24 mouse cellular contexts compared by ENCODE assay signal in the genomic region with DNA sequence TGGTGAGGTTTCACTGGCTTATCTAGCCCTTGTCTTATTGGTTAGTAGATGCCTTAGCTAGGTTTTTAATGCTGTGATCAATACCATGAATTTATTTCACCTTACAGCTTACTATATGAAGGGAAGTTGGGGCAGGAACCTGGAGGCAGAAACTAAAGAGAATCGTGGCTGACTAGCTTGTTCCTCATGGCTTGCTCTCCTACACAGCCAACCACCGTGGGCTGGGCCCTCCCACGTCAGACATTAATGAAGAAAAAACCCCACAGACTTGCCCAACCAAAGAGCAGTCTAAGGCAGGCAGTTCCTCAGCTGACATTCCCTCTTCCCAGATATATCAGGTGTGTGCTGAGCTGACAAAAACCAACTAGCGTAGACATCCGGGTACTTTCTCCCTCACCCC. TPM values are rescaled to one million over a fixed set of nuclear protein-coding genes. Genes with fewer than 3 reads are reported as not detected.
DNase-seq lines count a peak whose midpoint lies in the region; ATAC-seq lines count a peak whose summit lies in the region.
"Had no signal": no experiment of that assay in that cellular context is flagged by ENCODE, and none has a peak within 500 bp of the region (broad histone marks: within the 10 kb centered on the region; RNA-seq: fewer than 3 reads in every experiment).

No protein-coding gene starts in this region.

- DNase-seq in liver, embryonic 11.5 days (ENCODE audit: low spot score): no peak
- DNase-seq in A20 (ENCODE audit: low read depth, low spot score): peak; percentile 53
- DNase-seq in B cell, adult 2 months: peak; percentile 29 to 43
- no peak for DNase-seq in adrenal gland, postnatal 10 days
- no peak for DNase-seq in forebrain, embryonic 10.5 days (ENCODE audit: extremely low spot score, low spot score)
- DNase-seq in left cerebral cortex, postnatal 36 days (ENCODE audit: low spot score in 2 of 2): no peak
- DNase-seq: adrenal gland, postnatal 36 days; cerebellum, adult 18-20 months; cerebellum, postnatal 36 days; heart, adult 2 months; heart, postnatal 36 days; kidney, adult 8-10 months; kidney, postnatal 25 days; layer of hippocampus, adult 9-11 months; lung, adult 2 months; lung, postnatal 4 days; thymus, adult 18-20 months had no signal

- H3K36me3 ChIP-seq in liver, embryonic 15.5 days (replicated peaks): peaks cover 77% of the 10 kb centered on the region
- H3K36me3 ChIP-seq in liver, embryonic 11.5 days (ENCODE audit: control insufficient read depth, insufficient read depth, low read length): no peaks in the 10 kb centered on the region
- peaks cover 46% of the 10 kb centered on the region for H3K36me3 ChIP-seq in forebrain, embryonic 10.5 days (replicated peaks)

- no peaks in the 10 kb centered on the region for H3K9me3 ChIP-seq in liver, embryonic 15.5 days (replicated peaks)
- H3K9me3 ChIP-seq in liver, embryonic 11.5 days (ENCODE audit: control insufficient read depth, low read length): no peaks in the 10 kb centered on the region
- H3K9me3 ChIP-seq in forebrain, embryonic 10.5 days: no peaks in the 10 kb centered on the region
- H3K9me3 ChIP-seq: forebrain, embryonic 13.5 days; limb, embryonic 13.5 days; midbrain, embryonic 13.5 days; neural tube, embryonic 15.5 days had no signal

- no peak overlapping the region for H3K4me3 ChIP-seq in liver, embryonic 15.5 days (replicated peaks)
- no peak overlapping the region for H3K4me3 ChIP-seq in liver, embryonic 11.5 days (ENCODE audit: low read depth, low read length)
- H3K4me3 ChIP-seq in forebrain, embryonic 10.5 days: no peak overlapping the region
- H3K4me3 ChIP-seq: forebrain, embryonic 13.5 days; heart, adult 2 months; limb, embryonic 13.5 days; midbrain, embryonic 13.5 days; neural tube, embryonic 15.5 days had no signal

- H3K27me3 ChIP-seq in liver, embryonic 15.5 days: no peaks in the 10 kb centered on the region
- no peaks in the 10 kb centered on the region for H3K27me3 ChIP-seq in liver, embryonic 11.5 days (replicated peaks; ENCODE audit: control insufficient read depth, insufficient read depth, low read length)
- no peaks in the 10 kb centered on the region for H3K27me3 ChIP-seq in forebrain, embryonic 10.5 days (ENCODE audit: poor library complexity, severe bottlenecking)
- H3K27me3 ChIP-seq: forebrain, embryonic 13.5 days; limb, embryonic 13.5 days; midbrain, embryonic 13.5 days; neural tube, embryonic 15.5 days had no signal

- intact Hi-C loops in left cerebral cortex, postnatal 36 days (cut with DNase I): no loop called here

- no peak overlapping the region for H3K4me2 ChIP-seq in liver, embryonic 15.5 days
- no peak overlapping the region for H3K4me2 ChIP-seq in liver, embryonic 11.5 days
- H3K4me2 ChIP-seq: forebrain, embryonic 13.5 days; hindbrain, embryonic 14.5 days; limb, embryonic 13.5 days; midbrain, embryonic 13.5 days; neural tube, embryonic 15.5 days had no signal

- H3K4me1 ChIP-seq in liver, embryonic 15.5 days (replicated peaks): peaks cover 39% of the 10 kb centered on the region
- peaks cover 9% of the 10 kb centered on the region for H3K4me1 ChIP-seq in liver, embryonic 11.5 days (replicated peaks; ENCODE audit: control insufficient read depth, insufficient read depth, low read length)
- H3K4me1 ChIP-seq in forebrain, embryonic 10.5 days: no peaks in the 10 kb centered on the region
- H3K4me1 ChIP-seq: forebrain, embryonic 13.5 days; midbrain, embryonic 13.5 days; neural tube, embryonic 15.5 days had no signal

- no peak overlapping the region for H3K9ac ChIP-seq in liver, embryonic 15.5 days
- H3K9ac ChIP-seq in liver, embryonic 11.5 days (ENCODE audit: low read depth, low read length): no peak overlapping the region
- H3K9ac ChIP-seq: forebrain, embryonic 13.5 days; hindbrain, embryonic 14.5 days; limb, embryonic 13.5 days; midbrain, embryonic 13.5 days; neural tube, embryonic 15.5 days had no signal

- peak overlapping the region; percentile 35; the same call in 1 of the 2 replicates for H3K27ac ChIP-seq in liver, embryonic 15.5 days (replicated peaks)
- no peak overlapping the region for H3K27ac ChIP-seq in liver, embryonic 11.5 days (ENCODE audit: low read depth, low read length)
- no peak overlapping the region for H3K27ac ChIP-seq in forebrain, embryonic 10.5 days
- H3K27ac ChIP-seq: forebrain, embryonic 13.5 days; heart, adult 2 months; hindbrain, embryonic 14.5 days; limb, embryonic 13.5 days; midbrain, embryonic 13.5 days; neural tube, embryonic 15.5 days had no signal

- ATAC-seq in liver, embryonic 15.5 days (ENCODE audit: insufficient read depth): no peak
- ATAC-seq in liver, embryonic 11.5 days (replicated peaks; ENCODE audit: low FRiP score): no peak
- ATAC-seq in granulocyte monocyte progenitor cell, adult 5-6 weeks (replicated peaks; ENCODE audit: poor library complexity, severe bottlenecking): peak; percentile 60
- ATAC-seq: forebrain, embryonic 13.5 days; midbrain, embryonic 13.5 days had no signal

- 57% methylated on average over 5 of the region's 5 CpGs for WGBS in liver, embryonic 15.5 days (ENCODE audit: insufficient replicate concordance)
- WGBS in liver, embryonic 11.5 days: 63% methylated on average over 5 of the region's 5 CpGs
- 90% methylated on average over 5 of the region's 5 CpGs for WGBS in forebrain, embryonic 10.5 days

RNA-seq across cellular contexts. Expression of gene Lpin2, which starts 41.3 kb away (rescaled TPM):
- polyA plus RNA-seq in liver, embryonic 15.5 days (2015; fragmentation: Nextera tagmentation; extraction: Ambion mirVana): 42.3 and 46.7 TPM in 2 replicates
- 37.7 and 37.9 TPM in 2 replicates for polyA plus RNA-seq in liver, embryonic 11.5 days (2014; fragmentation: Nextera tagmentation; extraction: Ambion mirVana)
- total RNA-seq in granulocyte monocyte progenitor cell, adult 5-6 weeks (2014; fragmentation: Nextera tagmentation): 27.0 and 27.9 TPM in 2 replicates
- total RNA-seq in granulocyte monocyte progenitor cell, adult 5-6 weeks (2017): 24.9 and 42.3 TPM in 2 replicates
- total RNA-seq in adrenal gland, postnatal 10 days (2021): 10 to 100 TPM; 39.2 to 42.3 TPM
- 47.6 and 48.0 TPM in 2 replicates for polyA plus RNA-seq in forebrain, embryonic 10.5 days (2016; fragmentation: Nextera tagmentation; extraction: Ambion mirVana)
- 10 to 100 TPM; 74.0 to 89.0 TPM for total RNA-seq in left cerebral cortex, postnatal 36 days (2021)

Comparison
In these comparisons a context has a peak if more than half of its experiments do, and no peak if none do; other contexts are left out.
1. DNase-seq: peak in A20 (single experiment) and B cell, adult 2 months (2 of 2); none in liver, embryonic 11.5 days (single experiment), adrenal gland, postnatal 10 days (single experiment), forebrain, embryonic 10.5 days (single experiment) and left cerebral cortex, postnatal 36 days (0 of 2).